Mouse (Mus musculus) stomach, postnatal 0 days (tissue): ENCODE data around the gene Clec2l.

ENCODE experiments used
- CTCF ChIP-seq: IDR thresholded peaks from 2 replicates; pipeline ENCODE4 v1.5.1; 2016; ENCODE audit warnings: antibody characterized with exemption, low read depth, mild to moderate bottlenecking, moderate library complexity
- EP300 ChIP-seq: optimal IDR thresholded peaks from 2 replicates; pipeline ENCODE3; 2016; ENCODE audit warnings: antibody characterized with exemption

DNA sequence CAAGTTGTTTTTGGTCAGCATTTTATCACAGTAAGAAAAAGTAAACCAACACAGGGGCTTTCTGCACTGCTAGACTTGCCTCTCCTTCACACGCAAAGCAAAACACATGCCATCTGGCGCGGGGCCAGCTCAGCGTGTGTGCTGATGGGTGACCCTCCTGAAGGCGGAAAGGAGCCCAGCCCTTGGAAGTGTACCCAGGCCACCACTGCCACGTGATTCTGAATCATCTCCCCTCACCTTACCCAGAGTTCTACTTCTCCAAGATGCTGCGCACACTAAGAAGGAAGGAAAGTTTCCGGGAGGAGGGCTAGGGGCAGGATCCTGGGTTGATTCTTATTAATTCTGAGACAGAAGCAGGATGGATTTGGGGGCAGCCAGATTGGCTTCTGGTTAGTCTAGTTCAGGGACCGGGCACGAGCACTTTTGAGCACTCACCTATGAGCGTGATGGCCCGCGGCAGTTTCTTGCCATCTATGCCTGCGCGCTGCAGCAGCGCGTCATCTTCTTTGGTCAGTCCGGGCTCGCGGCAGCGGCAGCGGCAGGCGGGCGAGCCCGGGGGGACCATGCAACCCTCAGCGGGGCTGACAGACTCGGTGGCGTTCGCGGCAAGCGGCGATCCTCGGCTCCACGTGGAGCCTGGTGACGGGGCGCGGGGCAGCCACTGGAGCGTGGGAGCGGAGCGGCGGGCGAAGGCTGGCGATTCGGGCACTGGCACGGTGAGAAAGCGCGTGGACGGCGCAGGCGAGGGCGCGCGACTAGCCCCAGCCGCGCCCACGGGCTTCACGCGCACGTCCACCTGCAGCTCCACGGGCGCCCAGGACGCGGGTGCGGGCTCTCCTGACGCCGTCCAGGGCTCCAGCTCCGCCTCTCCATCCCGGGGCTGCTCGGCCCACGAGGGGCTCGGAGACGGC, 26.7 kb upstream of the Clec2l start:
- TF ChIP-seq CTCF (no peak), EP300 (no peak)
